Mouse (Mus musculus): ENCODE results near the gene Acat3. TPM values are rescaled to one million over a fixed set of nuclear protein-coding genes. Genes with fewer than 3 reads are reported as not detected.
A peak's percentile ranks its signal among the peaks of the same experiment; 100 is the strongest.
"Not testable (repeated sequence)": the region's sequence is repeated elsewhere in the genome, so short reads cannot be mapped to it uniquely, and the experiment has no call there.

Acat3 gene
- polyA plus RNA-seq (2015; fragmentation: Nextera tagmentation; extraction: Ambion mirVana): 0.76 and 1.4 TPM in 2 replicates

GRCm38 (mm10) chr17:12940151-12940805 lies at the start of gene Acat3:
Gene Acat3 (minus strand): TSS chr17:12940600.
- Histone ChIP-seq H3K4me1 (ENCODE audit: control insufficient read depth, insufficient read depth, low read length) (no peaks in the 10 kb centered on the region), H3K9ac (ENCODE audit: low read depth, low read length) (no peak within 1 kb of the TSS), H3K4me2 (ENCODE audit: low read length) (peak within 1 kb of the TSS; percentile 49), H3K27me3 (ENCODE audit: control insufficient read depth, insufficient read depth, low read depth, low read length) (no peaks in the 10 kb centered on the region), H3K9me3 (replicated peaks; ENCODE audit: control insufficient read depth, low read length, poor library complexity, severe bottlenecking) (no peaks in the 10 kb centered on the region), H3K27ac (ENCODE audit: low read length) (no peak within 1 kb of the TSS), H3K36me3 (ENCODE audit: control insufficient read depth, insufficient read depth, low read length) (peaks cover 17% of the 10 kb centered on the region; the same call in 1 of the 2 replicates), H3K4me3 (ENCODE audit: low read depth, low read length) (no peak within 1 kb of the TSS)
- 15% methylated on average over 27 of the region's 27 CpGs for WGBS
- 0 out of 2 replicates have a peak, but pooled peaks have one; percentile 37 for ATAC-seq

- H3K4me1 ChIP-seq (ENCODE audit: control insufficient read depth, insufficient read depth, low read length): peaks cover 20% of the 10 kb centered on the region
- 97% methylated on average over 8 of the region's 8 CpGs for WGBS
- not testable (repeated sequence) for H3K9ac ChIP-seq (ENCODE audit: low read depth, low read length); ATAC-seq; H3K4me2 ChIP-seq (ENCODE audit: low read length); H3K27me3 ChIP-seq (ENCODE audit: control insufficient read depth, insufficient read depth, low read depth, low read length); H3K36me3 ChIP-seq (ENCODE audit: control insufficient read depth, insufficient read depth, low read length); H3K4me3 ChIP-seq (ENCODE audit: low read depth, low read length); H3K27ac ChIP-seq (ENCODE audit: low read length); H3K9me3 ChIP-seq (replicated peaks; ENCODE audit: control insufficient read depth, low read length, poor library complexity, severe bottlenecking)
These were observed 47.7 kb upstream of the Acat3 start for GRCm38 (mm10) chr17:12988096-12988495.

GRCm38 (mm10) chr17:12983988-12984387 lies 43.6 kb upstream of the Acat3 start:
- 83% methylated on average over 2 of the region's 2 CpGs for WGBS
- peaks cover 6% of the 10 kb centered on the region for H3K4me1 ChIP-seq (ENCODE audit: control insufficient read depth, insufficient read depth, low read length)
- peaks cover 20% of the 10 kb centered on the region for H3K36me3 ChIP-seq (ENCODE audit: control insufficient read depth, insufficient read depth, low read length)
- H3K9ac ChIP-seq (ENCODE audit: low read depth, low read length): no peak overlapping the region
- no peak overlapping the region for H3K4me2 ChIP-seq (ENCODE audit: low read length)
- H3K9me3 ChIP-seq (replicated peaks; ENCODE audit: control insufficient read depth, low read length, poor library complexity, severe bottlenecking): no peaks in the 10 kb centered on the region
- ATAC-seq: no peak
- H3K27me3 ChIP-seq (ENCODE audit: control insufficient read depth, insufficient read depth, low read depth, low read length): no peaks in the 10 kb centered on the region
- no peak overlapping the region for H3K27ac ChIP-seq (ENCODE audit: low read length)
- no peak overlapping the region for H3K4me3 ChIP-seq (ENCODE audit: low read depth, low read length)

- WGBS: 100% methylated on average over 1 of the region's 1 CpGs
- H3K9me3 ChIP-seq (replicated peaks; ENCODE audit: control insufficient read depth, low read length, poor library complexity, severe bottlenecking): no peaks in the 10 kb centered on the region
- no peak overlapping the region for H3K9ac ChIP-seq (ENCODE audit: low read depth, low read length)
- H3K36me3 ChIP-seq (ENCODE audit: control insufficient read depth, insufficient read depth, low read length): peaks cover 34% of the 10 kb centered on the region
- ATAC-seq: no peak
- no peaks in the 10 kb centered on the region for H3K27me3 ChIP-seq (ENCODE audit: control insufficient read depth, insufficient read depth, low read depth, low read length)
- no peak overlapping the region for H3K27ac ChIP-seq (ENCODE audit: low read length)
- H3K4me3 ChIP-seq (ENCODE audit: low read depth, low read length): no peak overlapping the region
- H3K4me2 ChIP-seq (ENCODE audit: low read length): no peak overlapping the region
- H3K4me1 ChIP-seq (ENCODE audit: control insufficient read depth, insufficient read depth, low read length): no peaks in the 10 kb centered on the region
These were observed 38.1 kb upstream of the Acat3 start for GRCm38 (mm10) chr17:12978546-12978945.

GRCm38 (mm10) chr17:12973851-12974250 lies 33.5 kb upstream of the Acat3 start:
- Histone ChIP-seq H3K4me3 (ENCODE audit: low read depth, low read length) (no peak overlapping the region), H3K27ac (ENCODE audit: low read length) (no peak overlapping the region), H3K9ac (ENCODE audit: low read depth, low read length) (no peak overlapping the region), H3K4me2 (ENCODE audit: low read length) (no peak overlapping the region), H3K4me1 (ENCODE audit: control insufficient read depth, insufficient read depth, low read length) (no peaks in the 10 kb centered on the region), H3K27me3 (ENCODE audit: control insufficient read depth, insufficient read depth, low read depth, low read length) (no peaks in the 10 kb centered on the region), H3K9me3 (replicated peaks; ENCODE audit: control insufficient read depth, low read length, poor library complexity, severe bottlenecking) (no peaks in the 10 kb centered on the region), H3K36me3 (ENCODE audit: control insufficient read depth, insufficient read depth, low read length) (peaks cover 19% of the 10 kb centered on the region)
- WGBS: 92% methylated on average over 2 of the region's 2 CpGs
- no peak for ATAC-seq

- WGBS: 95% methylated on average over 2 of the region's 2 CpGs
- Histone ChIP-seq H3K4me2 (ENCODE audit: low read length) (no peak overlapping the region), H3K4me3 (ENCODE audit: low read depth, low read length) (no peak overlapping the region), H3K9me3 (replicated peaks; ENCODE audit: control insufficient read depth, low read length, poor library complexity, severe bottlenecking) (no peaks in the 10 kb centered on the region), H3K27ac (ENCODE audit: low read length) (no peak overlapping the region), H3K4me1 (ENCODE audit: control insufficient read depth, insufficient read depth, low read length) (no peaks in the 10 kb centered on the region), H3K36me3 (ENCODE audit: control insufficient read depth, insufficient read depth, low read length) (peaks cover 7% of the 10 kb centered on the region), H3K27me3 (ENCODE audit: control insufficient read depth, insufficient read depth, low read depth, low read length) (no peaks in the 10 kb centered on the region), H3K9ac (ENCODE audit: low read depth, low read length) (no peak overlapping the region)
- no peak for ATAC-seq
These were observed 26.8 kb upstream of the Acat3 start for GRCm38 (mm10) chr17:12967173-12967572.

GRCm38 (mm10) chr17:12963476-12963875 lies 23.1 kb upstream of the Acat3 start:
- 84% methylated on average over 3 of the region's 3 CpGs for WGBS
- ATAC-seq: no peak
- Histone ChIP-seq H3K9ac (ENCODE audit: low read depth, low read length) (no peak overlapping the region), H3K4me3 (ENCODE audit: low read depth, low read length) (no peak overlapping the region), H3K9me3 (replicated peaks; ENCODE audit: control insufficient read depth, low read length, poor library complexity, severe bottlenecking) (no peaks in the 10 kb centered on the region), H3K4me2 (ENCODE audit: low read length) (no peak overlapping the region), H3K27ac (ENCODE audit: low read length) (no peak overlapping the region), H3K27me3 (ENCODE audit: control insufficient read depth, insufficient read depth, low read depth, low read length) (no peaks in the 10 kb centered on the region), H3K4me1 (ENCODE audit: control insufficient read depth, insufficient read depth, low read length) (peaks cover 10% of the 10 kb centered on the region), H3K36me3 (ENCODE audit: control insufficient read depth, insufficient read depth, low read length) (peaks cover 4% of the 10 kb centered on the region)

GRCm38 (mm10) chr17:12960331-12960873 lies 20.0 kb upstream of the Acat3 start, which contains the start of gene Acat2:
Gene Acat2 (minus strand): TSS chr17:12960747.
- H3K36me3 ChIP-seq (ENCODE audit: control insufficient read depth, insufficient read depth, low read length): peaks cover 6% of the 10 kb centered on the region; the same call in 1 of the 2 replicates
- H3K9ac ChIP-seq (ENCODE audit: low read depth, low read length): peak within 1 kb of the TSS; percentile 73
- H3K9me3 ChIP-seq (replicated peaks; ENCODE audit: control insufficient read depth, low read length, poor library complexity, severe bottlenecking): no peaks in the 10 kb centered on the region
- under 1% methylated on average over 42 of the region's 42 CpGs for WGBS
- peak within 1 kb of the TSS; percentile 65 for H3K4me3 ChIP-seq (ENCODE audit: low read depth, low read length)
- peak within 1 kb of the TSS; percentile 68 for H3K4me2 ChIP-seq (ENCODE audit: low read length)
- H3K4me1 ChIP-seq (ENCODE audit: control insufficient read depth, insufficient read depth, low read length): peaks cover 17% of the 10 kb centered on the region
- H3K27me3 ChIP-seq (ENCODE audit: control insufficient read depth, insufficient read depth, low read depth, low read length): no peaks in the 10 kb centered on the region
- ATAC-seq: peak; percentile 99
- H3K27ac ChIP-seq (ENCODE audit: low read length): peak within 1 kb of the TSS; percentile 94

GRCm38 (mm10) chr17:12959377-12959776 lies 19.0 kb upstream of the Acat3 start:
- not testable (repeated sequence) for H3K9me3 ChIP-seq (replicated peaks; ENCODE audit: control insufficient read depth, low read length, poor library complexity, severe bottlenecking)

More at GRCm38 (mm10) chr17:12959377-12959776, 19.0 kb upstream of the Acat3 start:
- Histone ChIP-seq H3K4me1 (ENCODE audit: control insufficient read depth, insufficient read depth, low read length) (peaks cover 17% of the 10 kb centered on the region), H3K4me2 (ENCODE audit: low read length) (peak overlapping the region; percentile 55), H3K4me3 (ENCODE audit: low read depth, low read length) (peak overlapping the region; percentile 27)
- H3K9ac ChIP-seq (ENCODE audit: low read depth, low read length); H3K27me3 ChIP-seq (ENCODE audit: control insufficient read depth, insufficient read depth, low read depth, low read length); H3K27ac ChIP-seq (ENCODE audit: low read length); H3K36me3 ChIP-seq (ENCODE audit: control insufficient read depth, insufficient read depth, low read length); ATAC-seq: not testable (repeated sequence)
- WGBS: 11% methylated on average over 1 of the region's 2 CpGs
